ENCODE assay signal across 10 mouse cellular contexts in genomic region chr9:44707749-44708428, GRCm38 (mm10). TPM values are rescaled to one million over a fixed set of nuclear protein-coding genes. Genes with fewer than 3 reads are reported as not detected.
DNase-seq lines count a peak whose midpoint lies in the region; ATAC-seq and TF ChIP-seq lines count a peak whose summit lies in the region.
"Had no signal": no experiment of that assay in that cellular context is flagged by ENCODE, and none has a peak within 500 bp of the region (broad histone marks: within the 10 kb centered on the region; RNA-seq: fewer than 3 reads in every experiment).

No protein-coding gene starts in this region.

- 21% methylated on average over 28 of the region's 28 CpGs for WGBS in limb, embryonic 15.5 days
- WGBS in stomach, postnatal 0 days: 28% methylated on average over 28 of the region's 28 CpGs

- H3K9me3 ChIP-seq in limb, embryonic 15.5 days: no peaks in the 10 kb centered on the region
- H3K9me3 ChIP-seq in stomach, postnatal 0 days (ENCODE audit: control insufficient read depth, low read length): no peaks in the 10 kb centered on the region

- H3K4me1 ChIP-seq in limb, embryonic 15.5 days: peaks cover 45% of the 10 kb centered on the region
- H3K4me1 ChIP-seq in stomach, postnatal 0 days (replicated peaks; ENCODE audit: control insufficient read depth, insufficient read depth): 0 out of 2 replicates have a peak, but pooled peaks cover 6% of the 10 kb centered on the region

- no peaks in the 10 kb centered on the region for H3K27me3 ChIP-seq in limb, embryonic 15.5 days
- no peaks in the 10 kb centered on the region for H3K27me3 ChIP-seq in stomach, postnatal 0 days (ENCODE audit: control insufficient read depth, insufficient read depth, low read length)

- H3K9ac ChIP-seq in limb, embryonic 15.5 days: peak overlapping the region; percentile 42; the same call in 1 of the 2 replicates
- peak overlapping the region; percentile 48 for H3K9ac ChIP-seq in stomach, postnatal 0 days (ENCODE audit: low read length)

- ATAC-seq in limb, embryonic 15.5 days (ENCODE audit: insufficient number of reproducible peaks, low FRiP score, low TSS enrichment, low read depth): no peak; the same call in 1 of the 2 replicates
- no peak; the same call in 1 of the 2 replicates for ATAC-seq in stomach, postnatal 0 days (ENCODE audit: low FRiP score, low TSS enrichment)

- TF ChIP-seq CTCF in gastrocnemius, adult 2 months (IDR thresholded peaks at IDR 0.05): no peak
- no peak for TF ChIP-seq CTCF in stomach, postnatal 0 days (IDR thresholded peaks at IDR 0.05; ENCODE audit: low read depth)

- H3K36me3 ChIP-seq in limb, embryonic 15.5 days: peaks cover 78% of the 10 kb centered on the region
- peaks cover 9% of the 10 kb centered on the region for H3K36me3 ChIP-seq in stomach, postnatal 0 days (ENCODE audit: control insufficient read depth, insufficient read depth, low read length)

- peak overlapping the region; percentile 69 for H3K4me3 ChIP-seq in gastrocnemius, adult 2 months
- peak overlapping the region; percentile 43 for H3K4me3 ChIP-seq in limb, embryonic 15.5 days
- H3K4me3 ChIP-seq in stomach, postnatal 0 days (ENCODE audit: low read depth, low read length): peak overlapping the region; percentile 38

- H3K4me2 ChIP-seq in limb, embryonic 15.5 days: peak overlapping the region; percentile 74
- H3K4me2 ChIP-seq in stomach, postnatal 0 days (replicated peaks; ENCODE audit: low read depth): peak overlapping the region; percentile 77

- intact Hi-C loops in gastrocnemius, adult 2 months (cut with DNase I): no loop called here
- intact Hi-C loops in left cerebral cortex, postnatal 25 days (cut with DNase I): loop anchor here (5.0 kb wide), 1 partner anchor 44 kb away; no protein-coding TSS in a partner anchor

- no peak for TF ChIP-seq EP300 in stomach, postnatal 0 days (optimal IDR thresholded peaks at IDR 0.05)

- no peak for DNase-seq in gastrocnemius, adult 2 months
- no peak for DNase-seq in gastrocnemius, postnatal 4 days (ENCODE audit: low spot score in 2 of 2)
- DNase-seq in retina, postnatal 1 day: peak; percentile 33
- DNase-seq in retina, embryonic 14.5 days (ENCODE audit: low spot score): no peak
- DNase-seq in stomach, postnatal 0 days (ENCODE audit: low spot score): no peak
- DNase-seq in left cerebral cortex, postnatal 25 days (ENCODE audit: low spot score in 2 of 2): no peak
- DNase-seq in cerebellum, adult 9-11 months: no peak

- peak overlapping the region; percentile 73 for H3K27ac ChIP-seq in gastrocnemius, adult 2 months
- peak overlapping the region; percentile 82 for H3K27ac ChIP-seq in limb, embryonic 15.5 days
- 0 out of 2 replicates have a peak overlapping the region, but pooled peaks have one; percentile 53 for H3K27ac ChIP-seq in stomach, postnatal 0 days (replicated peaks)

RNA-seq across cellular contexts. Expression of gene Phldb1, which starts 27.1 kb away (rescaled TPM):
- total RNA-seq in gastrocnemius, adult 2 months (2021): 10 to 100 TPM; 29.3 to 32.1 TPM
- 100 to 1,000 TPM; 104 to 123 TPM for total RNA-seq in gastrocnemius, postnatal 4 days (2021)
- polyA plus RNA-seq in limb, embryonic 15.5 days (2015; fragmentation: Nextera tagmentation; extraction: Ambion mirVana): 37.8 and 39.2 TPM in 2 replicates
- 14.9 and 15.8 TPM in 2 replicates for polyA plus RNA-seq in stomach, postnatal 0 days (2015; fragmentation: Nextera tagmentation; extraction: Ambion mirVana)
- total RNA-seq in left cerebral cortex, postnatal 25 days (2021): 10 to 100 TPM; 54.9 to 70.7 TPM

RNA-seq across cellular contexts. Expression of gene Treh, which starts 34.9 kb away (rescaled TPM):
- not detected for total RNA-seq in gastrocnemius, adult 2 months (2021)
- total RNA-seq in gastrocnemius, postnatal 4 days (2021): not detected
- not detected in 2 replicates for polyA plus RNA-seq in limb, embryonic 15.5 days (2015; fragmentation: Nextera tagmentation; extraction: Ambion mirVana)
- polyA plus RNA-seq in stomach, postnatal 0 days (2015; fragmentation: Nextera tagmentation; extraction: Ambion mirVana): not detected in 2 replicates
- under 1 TPM; 0.25 to 0.34 TPM for total RNA-seq in left cerebral cortex, postnatal 25 days (2021)
- total RNA-seq: left cerebral cortex, postnatal 14 days had no signal
- polyA plus RNA-seq: C2C12 had no signal

RNA-seq across cellular contexts. Expression of gene Arcn1, which starts 59.8 kb away (rescaled TPM):
- 10 to 100 TPM; 83.0 to 85.3 TPM for total RNA-seq in gastrocnemius, adult 2 months (2021)
- 100 to 1,000 TPM; 124 to 142 TPM for total RNA-seq in gastrocnemius, postnatal 4 days (2021)
- 221 and 223 TPM in 2 replicates for polyA plus RNA-seq in limb, embryonic 15.5 days (2015; fragmentation: Nextera tagmentation; extraction: Ambion mirVana)
- 98.1 TPM in 2 replicates for polyA plus RNA-seq in stomach, postnatal 0 days (2015; fragmentation: Nextera tagmentation; extraction: Ambion mirVana)
- 100 to 1,000 TPM in 1 of 2 experiments, 10 to 100 TPM in 1; 98.0 to 103 TPM for total RNA-seq in left cerebral cortex, postnatal 25 days (2021)

RNA-seq across cellular contexts. Expression of gene Ift46, which starts 59.8 kb away (rescaled TPM):
- total RNA-seq in gastrocnemius, adult 2 months (2021): 10 to 100 TPM; 27.4 to 28.4 TPM
- 10 to 100 TPM; 65.9 to 69.5 TPM for total RNA-seq in gastrocnemius, postnatal 4 days (2021)
- 106 and 117 TPM in 2 replicates for polyA plus RNA-seq in limb, embryonic 15.5 days (2015; fragmentation: Nextera tagmentation; extraction: Ambion mirVana)
- polyA plus RNA-seq in stomach, postnatal 0 days (2015; fragmentation: Nextera tagmentation; extraction: Ambion mirVana): 55.5 and 61.9 TPM in 2 replicates
- 10 to 100 TPM; 68.8 to 83.5 TPM for total RNA-seq in left cerebral cortex, postnatal 25 days (2021)
